Mouse (Mus musculus) neural tube, embryonic 11.5 days (tissue): ENCODE data around the gene Ccnq. TPM values are rescaled to one million over a fixed set of nuclear protein-coding genes. Genes with fewer than 3 reads are reported as not detected.

Source experiments
- ATAC-seq: fragments of 200-750 bp; cut with Nextera tagmentation; 2 replicates; pipeline ENCODE4 v1.8.0; 2017; ENCODE audit warnings: moderate number of reproducible peaks, mild to moderate bottlenecking, moderate TSS enrichment, moderate library complexity; ENCODE audit not compliant: insufficient read depth, low FRiP score, low TSS enrichment
- DNase-seq: peaks from one replicate; pipeline ENCODE4 v3.0.0-alpha.2; 2015; ENCODE audit warnings: low spot score
- H3K27ac ChIP-seq: fragments of 300-500 bp; sonication (generic); 2 replicates; pipeline ENCODE4 v1.5.1; 2014; ENCODE audit warnings: low read depth, mild to moderate bottlenecking, low read length
- H3K27me3 ChIP-seq: fragments of 300-500 bp; sonication (generic); 2 replicates; pipeline ENCODE4 v1.6.1; 2014; ENCODE audit warnings: mild to moderate bottlenecking, low read length, mixed read lengths; ENCODE audit not compliant: control insufficient read depth, insufficient read depth
- H3K36me3 ChIP-seq: fragments of 300-500 bp; sonication (generic); 2 replicates; pipeline ENCODE4 v1.6.1; 2014; ENCODE audit warnings: mild to moderate bottlenecking, low read length, moderate library complexity, mixed read lengths; ENCODE audit not compliant: control insufficient read depth, insufficient read depth
- H3K4me1 ChIP-seq: fragments of 300-500 bp; sonication (generic); 2 replicates; pipeline ENCODE4 v1.6.1; 2014; ENCODE audit warnings: low read length, mixed read lengths; ENCODE audit not compliant: control insufficient read depth, insufficient read depth
- H3K4me2 ChIP-seq: fragments of 300-500 bp; sonication (generic); 2 replicates; pipeline ENCODE4 v1.6.1; 2014; ENCODE audit warnings: low read depth, mild to moderate bottlenecking, moderate library complexity
- H3K4me3 ChIP-seq: fragments of 300-500 bp; sonication (generic); 2 replicates; pipeline ENCODE4 v1.5.1; 2014; ENCODE audit warnings: low read depth, low read length
- H3K9ac ChIP-seq: fragments of 300-500 bp; sonication (generic); 2 replicates; pipeline ENCODE4 v1.6.1; 2014; ENCODE audit warnings: mild to moderate bottlenecking, low read length
- H3K9me3 ChIP-seq: fragments of 300-500 bp; sonication (generic); 2 replicates; pipeline ENCODE4 v1.6.1; 2016; ENCODE audit warnings: low read length; ENCODE audit not compliant: control insufficient read depth
- WGBS: fragments of 180-500 bp; shearing (Covaris S2); extraction: QIAGEN DNeasy Blood & Tissue Kit; methylation state at CpG from one replicate; pipeline ENCODE4 v1.1.7; 2014; 5-methylcytosine and 5-hydroxymethylcytosine counted together
- polyA plus RNA-seq: library from polyadenylated mRNA; unstranded; fragments of >200 nt; fragmentation: Nextera tagmentation; extraction: Ambion mirVana; gene quantifications from 2 replicates; pipeline ENCODE4 v1.2.1, GENCODE M21; 2014

Gene Ccnq
- polyA plus RNA-seq, 1 experiment from 2014 or later: 38.9 TPM

GRCm38 (mm10) chr11:78786013-78786431 lies 34.5 kb upstream of the Ccnq start:
- no peaks in the 10 kb centered on the region for H3K36me3 ChIP-seq
- peak overlapping the region; percentile 46 for H3K27ac ChIP-seq
- no peaks in the 10 kb centered on the region for H3K9me3 ChIP-seq
- H3K4me1 ChIP-seq: peaks cover 9% of the 10 kb centered on the region
- DNase-seq: peak; percentile 58
- WGBS: 30% methylated on average over 7 of the region's 7 CpGs
- ATAC-seq: peak; percentile 61
- H3K4me3 ChIP-seq: no peak overlapping the region
- no peak overlapping the region for H3K4me2 ChIP-seq
- H3K9ac ChIP-seq: no peak overlapping the region
- H3K27me3 ChIP-seq: no peaks in the 10 kb centered on the region

GRCm38 (mm10) chr11:78782791-78783347 lies 31.3 kb upstream of the Ccnq start:
- Histone ChIP-seq H3K4me3 (no peak overlapping the region), H3K27me3 (no peaks in the 10 kb centered on the region), H3K9ac (no peak overlapping the region), H3K4me2 (no peak overlapping the region), H3K4me1 (peaks cover 9% of the 10 kb centered on the region), H3K27ac (no peak overlapping the region), H3K9me3 (no peaks in the 10 kb centered on the region), H3K36me3 (no peaks in the 10 kb centered on the region)
- 67% methylated on average over 9 of the region's 9 CpGs for WGBS
- no peak for ATAC-seq
- no peak for DNase-seq

- ATAC-seq (no peak), DNase-seq (no peak)
- H3K27me3 ChIP-seq: no peaks in the 10 kb centered on the region
- no peaks in the 10 kb centered on the region for H3K9me3 ChIP-seq
- H3K36me3 ChIP-seq: no peaks in the 10 kb centered on the region
- H3K9ac ChIP-seq: no peak overlapping the region
- H3K4me3 ChIP-seq: no peak overlapping the region
- WGBS: 79% methylated on average over 5 of the region's 5 CpGs
- no peak overlapping the region for H3K4me2 ChIP-seq
- H3K27ac ChIP-seq: no peak overlapping the region
- peaks cover 9% of the 10 kb centered on the region for H3K4me1 ChIP-seq
These were observed 30.8 kb upstream of the Ccnq start for GRCm38 (mm10) chr11:78782326-78782725.

- DNase-seq: no peak
- no peak overlapping the region for H3K4me2 ChIP-seq
- no peak overlapping the region for H3K4me3 ChIP-seq
- no peaks in the 10 kb centered on the region for H3K9me3 ChIP-seq
- no peaks in the 10 kb centered on the region for H3K36me3 ChIP-seq
- no peak overlapping the region for H3K9ac ChIP-seq
- H3K4me1 ChIP-seq: peaks cover 2% of the 10 kb centered on the region; the same call in 1 of the 2 replicates
- no peak overlapping the region for H3K27ac ChIP-seq
- WGBS: 80% methylated on average over 3 of the region's 3 CpGs
- no peak for ATAC-seq
- H3K27me3 ChIP-seq: no peaks in the 10 kb centered on the region
These were observed 29.0 kb upstream of the Ccnq start for GRCm38 (mm10) chr11:78780571-78780970.

- no peak for ATAC-seq
- H3K9me3 ChIP-seq: no peaks in the 10 kb centered on the region
- no peak overlapping the region for H3K27ac ChIP-seq
These were observed 28.5 kb upstream of the Ccnq start for GRCm38 (mm10) chr11:78780002-78780401.

GRCm38 (mm10) chr11:78777851-78778680 lies 26.5 kb upstream of the Ccnq start:
- Histone ChIP-seq H3K9me3 (no peaks in the 10 kb centered on the region), H3K4me2 (no peak overlapping the region), H3K9ac (no peak overlapping the region), H3K27me3 (no peaks in the 10 kb centered on the region), H3K4me3 (no peak overlapping the region), H3K4me1 (no peaks in the 10 kb centered on the region), H3K27ac (no peak overlapping the region), H3K36me3 (no peaks in the 10 kb centered on the region)
- ATAC-seq: no peak
- 58% methylated on average over 10 of the region's 10 CpGs for WGBS
- DNase-seq: no peak

More at GRCm38 (mm10) chr11:78780002-78780401, 28.5 kb upstream of the Ccnq start:
- Histone ChIP-seq H3K9ac (no peak overlapping the region), H3K4me1 (peaks cover 2% of the 10 kb centered on the region; the same call in 1 of the 2 replicates), H3K27me3 (no peaks in the 10 kb centered on the region), H3K36me3 (no peaks in the 10 kb centered on the region), H3K4me3 (no peak overlapping the region), H3K4me2 (no peak overlapping the region)
- WGBS: 86% methylated on average over 3 of the region's 3 CpGs
- DNase-seq: no peak

GRCm38 (mm10) chr11:78771751-78772283 lies 20.3 kb upstream of the Ccnq start:
- no peak for ATAC-seq
- H3K27ac ChIP-seq: no peak overlapping the region

GRCm38 (mm10) chr11:78770436-78770835 lies 18.9 kb upstream of the Ccnq start:
- WGBS: 81% methylated on average over 6 of the region's 6 CpGs
- Histone ChIP-seq H3K9ac (no peak overlapping the region), H3K27me3 (no peaks in the 10 kb centered on the region)

More at GRCm38 (mm10) chr11:78771751-78772283, 20.3 kb upstream of the Ccnq start:
- H3K9ac ChIP-seq: no peak overlapping the region
- DNase-seq: no peak
- no peaks in the 10 kb centered on the region for H3K9me3 ChIP-seq
- no peak overlapping the region for H3K4me3 ChIP-seq
- H3K36me3 ChIP-seq: no peaks in the 10 kb centered on the region
- 68% methylated on average over 11 of the region's 11 CpGs for WGBS
- no peaks in the 10 kb centered on the region for H3K27me3 ChIP-seq
- H3K4me1 ChIP-seq: no peaks in the 10 kb centered on the region; the same call in 1 of the 2 replicates
- H3K4me2 ChIP-seq: no peak overlapping the region

More at GRCm38 (mm10) chr11:78770436-78770835, 18.9 kb upstream of the Ccnq start:
- Histone ChIP-seq H3K4me1 (no peaks in the 10 kb centered on the region; the same call in 1 of the 2 replicates), H3K4me2 (no peak overlapping the region), H3K27ac (no peak overlapping the region), H3K4me3 (no peak overlapping the region), H3K9me3 (no peaks in the 10 kb centered on the region), H3K36me3 (no peaks in the 10 kb centered on the region)
- DNase-seq (no peak), ATAC-seq (no peak)
